Mouse (Mus musculus) midbrain, embryonic 14.5 days (tissue): ENCODE measurements around the gene Sstr1. TPM values are rescaled to one million over a fixed set of nuclear protein-coding genes. Genes with fewer than 3 reads are reported as not detected.

Experiments used
- ATAC-seq: fragments of 200-750 bp; cut with Nextera tagmentation; 2 replicates; pipeline ENCODE4 v1.8.0; 2017; ENCODE audit warnings: moderate number of reproducible peaks, moderate library complexity; ENCODE audit not compliant: low FRiP score, low TSS enrichment
- DNase-seq: peaks from one replicate; pipeline ENCODE4 v3.0.0-alpha.2; 2015
- H3K27ac ChIP-seq: fragments of 300-500 bp; sonication (generic); replicated peaks from 2 replicates; pipeline ENCODE4 v1.5.1; 2014; ENCODE audit warnings: mild to moderate bottlenecking, low read depth, low read length, moderate library complexity
- H3K27me3 ChIP-seq: fragments of 300-500 bp; sonication (generic); 2 replicates; pipeline ENCODE4 v1.6.1; 2014; ENCODE audit warnings: low read length, control low read depth, mixed read lengths; ENCODE audit not compliant: control insufficient read depth, insufficient read depth
- H3K36me3 ChIP-seq: fragments of 300-500 bp; sonication (generic); 2 replicates; pipeline ENCODE4 v1.6.1; 2014; ENCODE audit warnings: low read length, control low read depth; ENCODE audit not compliant: control insufficient read depth, insufficient read depth
- H3K4me1 ChIP-seq: fragments of 300-500 bp; sonication (generic); 2 replicates; pipeline ENCODE4 v1.6.1; 2014; ENCODE audit warnings: mild to moderate bottlenecking, antibody characterized with exemption, low read length, control low read depth; ENCODE audit not compliant: control insufficient read depth, insufficient read depth
- H3K4me2 ChIP-seq: fragments of 300-500 bp; sonication (generic); 2 replicates; pipeline ENCODE4 v1.6.1; 2014; ENCODE audit warnings: mild to moderate bottlenecking, low read length, moderate library complexity
- H3K4me3 ChIP-seq: fragments of 300-500 bp; sonication (generic); replicated peaks from 2 replicates; pipeline ENCODE4 v1.5.1; 2014; ENCODE audit warnings: low read depth, low read length
- H3K9ac ChIP-seq: fragments of 300-500 bp; sonication (generic); replicated peaks from 2 replicates; pipeline ENCODE4 v1.6.1; 2014; ENCODE audit warnings: mild to moderate bottlenecking, low read length, moderate library complexity
- H3K9me3 ChIP-seq: fragments of 300-500 bp; sonication (generic); 2 replicates; pipeline ENCODE4 v1.6.1; 2016; ENCODE audit warnings: low read length, control low read depth, mixed read lengths; ENCODE audit not compliant: control insufficient read depth
- WGBS: fragments of 180-500 bp; shearing (Covaris S2); extraction: QIAGEN DNeasy Blood & Tissue Kit; methylation state at CpG from one replicate; pipeline ENCODE4 v1.1.7; 2014; 5-methylcytosine and 5-hydroxymethylcytosine counted together
- polyA plus RNA-seq: library from polyadenylated mRNA; unstranded; fragments of >200 nt; fragmentation: Nextera tagmentation; extraction: Ambion mirVana; gene quantifications from 2 replicates; pipeline ENCODE4 v1.2.1, GENCODE M21; 2014

Gene Sstr1
- polyA plus RNA-seq, result 4.8 and 17.3 TPM in 2 replicates

- peaks cover 41% of the 10 kb centered on the region for H3K27me3 ChIP-seq
- H3K9ac ChIP-seq, result peak within 1 kb of the TSS; percentile 55
- WGBS, result 11% methylated on average over 21 of the region's 21 CpGs
- H3K9me3 ChIP-seq, result no peaks in the 10 kb centered on the region
- ATAC-seq (no peak), DNase-seq (peak; percentile 27)
- H3K4me3 ChIP-seq, result peak within 1 kb of the TSS; percentile 53
- H3K36me3 ChIP-seq, result no peaks in the 10 kb centered on the region
- peaks cover 15% of the 10 kb centered on the region for H3K4me1 ChIP-seq
- H3K4me2 ChIP-seq, result peak within 1 kb of the TSS; percentile 96
- no peak within 1 kb of the TSS for H3K27ac ChIP-seq
Observed at GRCm38 (mm10) chr12:58211163-58212071, at the start of gene Sstr1. Gene Sstr1, plus strand, starts transcription at chr12:58211772.

DNA sequence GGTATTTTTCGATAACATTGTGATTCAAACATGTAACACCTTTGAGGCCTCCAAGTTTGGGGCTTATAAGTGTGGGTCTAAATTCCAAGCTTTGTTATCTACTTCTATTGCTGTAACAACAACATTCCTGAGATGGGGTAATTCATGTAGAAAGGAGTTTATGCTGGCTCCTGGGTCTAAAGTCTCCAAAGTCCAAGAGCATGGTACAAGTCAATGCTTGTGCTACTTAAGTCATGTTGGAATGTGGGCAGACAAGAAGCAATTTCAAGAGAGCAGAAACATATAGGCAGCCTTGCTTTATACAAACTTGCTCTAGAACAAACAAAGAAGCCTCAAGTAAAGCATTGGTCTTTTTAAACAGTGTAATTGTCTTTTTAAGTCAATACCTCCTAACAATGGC, 12.8 kb upstream of the Sstr1 start:
- Histone ChIP-seq H3K36me3 (no peaks in the 10 kb centered on the region), H3K4me3 (no peak overlapping the region), H3K27me3 (no peaks in the 10 kb centered on the region), H3K9ac (no peak overlapping the region), H3K4me2 (no peak overlapping the region), H3K4me1 (no peaks in the 10 kb centered on the region), H3K27ac (no peak overlapping the region), H3K9me3 (no peaks in the 10 kb centered on the region)
- WGBS, result 97% methylated on average over 1 of the region's 1 CpGs
- ATAC-seq, result no peak
- no peak for DNase-seq

DNA sequence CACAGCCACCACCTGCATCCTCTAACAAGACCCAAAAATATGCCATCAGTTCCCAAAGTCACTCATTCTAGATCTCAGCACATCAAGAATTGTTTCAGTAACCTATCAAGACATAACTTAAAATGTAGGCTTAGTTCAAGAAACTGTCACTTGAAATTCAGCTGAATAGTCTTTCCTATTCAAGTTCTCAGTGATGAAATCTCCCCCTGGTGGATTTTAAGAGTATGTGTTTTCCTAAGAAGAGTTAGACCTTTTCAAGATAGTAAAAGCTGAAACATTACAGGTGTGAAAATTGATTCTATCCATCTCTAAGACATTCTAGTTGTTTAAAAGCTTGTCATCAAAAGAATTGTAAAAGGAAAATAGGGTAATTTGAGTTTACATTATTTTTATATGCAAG, 10.4 kb upstream of the Sstr1 start:
- Histone ChIP-seq H3K4me2 (no peak overlapping the region), H3K27ac (no peak overlapping the region), H3K4me1 (no peaks in the 10 kb centered on the region), H3K9me3 (no peaks in the 10 kb centered on the region), H3K27me3 (no peaks in the 10 kb centered on the region), H3K4me3 (no peak overlapping the region), H3K9ac (no peak overlapping the region), H3K36me3 (no peaks in the 10 kb centered on the region)
- DNase-seq (peak; percentile 40), ATAC-seq (no peak)

- Histone ChIP-seq H3K9ac (no peak overlapping the region), H3K27me3 (peaks cover 22% of the 10 kb centered on the region; the same call in 1 of the 2 replicates), H3K4me1 (peaks cover 4% of the 10 kb centered on the region), H3K4me3 (no peak overlapping the region), H3K4me2 (no peak overlapping the region), H3K36me3 (no peaks in the 10 kb centered on the region), H3K9me3 (no peaks in the 10 kb centered on the region), H3K27ac (no peak overlapping the region)
- 85% methylated on average over 1 of the region's 1 CpGs for WGBS
- ATAC-seq (no peak), DNase-seq (no peak)
Observed at GRCm38 (mm10) chr12:58207956-58208355, 3.6 kb upstream of the Sstr1 start.

GRCm38 (mm10) chr12:58212261-58212923, 820 bp downstream of the Sstr1 start:
- DNase-seq, result peak; percentile 78
- peak; percentile 49 for ATAC-seq
- peaks cover 15% of the 10 kb centered on the region for H3K4me1 ChIP-seq
- peak overlapping the region; percentile 55 for H3K9ac ChIP-seq
- H3K27ac ChIP-seq, result no peak overlapping the region
- H3K9me3 ChIP-seq, result no peaks in the 10 kb centered on the region
- under 1% methylated on average over 39 of the region's 39 CpGs for WGBS
- no peaks in the 10 kb centered on the region for H3K36me3 ChIP-seq
- H3K27me3 ChIP-seq, result peaks cover 41% of the 10 kb centered on the region
- peak overlapping the region; percentile 53 for H3K4me3 ChIP-seq
- H3K4me2 ChIP-seq, result peak overlapping the region; percentile 96

GRCm38 (mm10) chr12:58212924-58213450, 1.4 kb downstream of the Sstr1 start:
- peak overlapping the region; percentile 96 for H3K4me2 ChIP-seq
- no peaks in the 10 kb centered on the region for H3K36me3 ChIP-seq
- WGBS, result 2% methylated on average over 29 of the region's 29 CpGs
- DNase-seq (peak; percentile 50), ATAC-seq (peak; percentile 18)
- H3K27me3 ChIP-seq, result peaks cover 41% of the 10 kb centered on the region
- no peaks in the 10 kb centered on the region for H3K9me3 ChIP-seq
- peak overlapping the region; percentile 53 for H3K4me3 ChIP-seq
- peak overlapping the region; percentile 55 for H3K9ac ChIP-seq
- H3K4me1 ChIP-seq, result peaks cover 15% of the 10 kb centered on the region
- H3K27ac ChIP-seq, result no peak overlapping the region

- Histone ChIP-seq H3K9me3 (no peaks in the 10 kb centered on the region), H3K27ac (no peak overlapping the region), H3K4me2 (peak overlapping the region; percentile 96), H3K4me1 (peaks cover 15% of the 10 kb centered on the region), H3K27me3 (peaks cover 41% of the 10 kb centered on the region), H3K36me3 (no peaks in the 10 kb centered on the region), H3K9ac (peak overlapping the region; percentile 55), H3K4me3 (peak overlapping the region; percentile 53)
- under 1% methylated on average over 39 of the region's 40 CpGs for WGBS
- DNase-seq (peak; percentile 58), ATAC-seq (peak; percentile 11; the same call in 1 of the 2 replicates)
Observed at GRCm38 (mm10) chr12:58213451-58214288, 2.1 kb downstream of the Sstr1 start.
